Mouse (Mus musculus) stomach, postnatal 0 days (tissue): Measurements from ENCODE around the gene Kcnma1.

ENCODE experiments used
- CTCF ChIP-seq: IDR thresholded peaks from 2 replicates; pipeline ENCODE4 v1.5.1; 2016; ENCODE audit warnings: antibody characterized with exemption, low read depth, mild to moderate bottlenecking, moderate library complexity
- EP300 ChIP-seq: optimal IDR thresholded peaks from 2 replicates; pipeline ENCODE3; 2016; ENCODE audit warnings: antibody characterized with exemption

DNA sequence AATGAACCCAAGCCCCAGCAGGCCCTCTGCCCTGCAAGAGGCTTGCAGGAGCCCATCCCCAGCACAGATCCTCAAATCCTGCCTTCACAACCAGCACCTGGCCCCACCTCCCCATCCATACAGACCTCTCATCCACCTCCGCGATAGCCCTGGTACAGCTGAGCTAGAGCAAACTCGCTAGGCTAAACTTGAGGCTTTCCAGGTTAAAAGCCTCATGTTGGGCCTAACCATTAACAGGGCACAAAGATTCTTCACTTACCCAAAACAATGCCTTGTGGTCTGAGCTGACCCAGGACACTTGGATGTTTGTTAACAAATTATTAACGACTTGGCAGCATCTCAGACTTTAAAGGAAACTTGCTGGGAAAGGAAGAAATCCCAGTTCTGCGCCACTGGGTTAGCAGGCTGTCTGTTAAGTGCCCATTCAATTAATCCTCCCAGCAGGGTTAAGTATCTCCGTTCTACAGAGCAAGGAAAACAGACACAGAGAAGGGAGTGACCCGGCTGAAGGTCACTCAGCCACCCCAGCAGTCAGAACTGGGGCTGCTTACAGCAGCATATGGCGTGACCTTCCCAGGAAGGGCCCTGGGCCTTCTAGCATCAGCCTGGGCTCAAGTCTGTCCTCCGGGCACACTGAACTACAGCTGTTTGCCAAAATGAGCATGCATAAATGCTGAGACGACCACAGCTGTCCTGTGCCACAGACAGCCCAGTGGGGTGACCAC is 178.7 kb downstream of the Kcnma1 start:
- TF ChIP-seq CTCF = no peak
- no peak for TF ChIP-seq EP300
